Mouse (Mus musculus): ENCODE data around the gene Mars. TPM values are rescaled to one million over a fixed set of nuclear protein-coding genes. Genes with fewer than 3 reads are reported as not detected.

Gene Mars
- polyA plus RNA-seq (2021; fragmentation: Nextera tagmentation) = 49.6 and 52.6 TPM in 2 replicates
- long read RNA-seq, experiment 1, transcript Mars-206 (22 exons, 2,962 nt) = major isoform, 57 of 97 reads
- long read RNA-seq, experiment 1, transcript Mars-201 (21 exons, 2,939 nt) = minor isoform, 19 of 97 reads
- long read RNA-seq, experiment 1, partial matches to known transcripts = 15 of 97 reads
- long read RNA-seq, experiment 1, other reads (novel, unspliced or antisense) = 6 of 97 reads
- long read RNA-seq, experiment 2, transcript Mars-201 (21 exons, 2,939 nt) = minor isoform, 86 of 398 reads
- long read RNA-seq, experiment 2, transcript Mars-205 (20 exons, 3,065 nt) = minor isoform, 19 of 398 reads
- long read RNA-seq, experiment 2, transcript Mars-206 (22 exons, 2,962 nt) = major isoform, 250 of 398 reads
- long read RNA-seq, experiment 2, partial matches to known transcripts = 11 of 398 reads
- long read RNA-seq, experiment 2, other reads (novel, unspliced or antisense) = 32 of 398 reads

GRCm38 (mm10) chr10:127311476-127312355 is at the start of gene Mars:
TSS of gene Mars (minus strand) at chr10:127311786.

GRCm38 (mm10) chr10:127353909-127354895 is 42.6 kb upstream of the Mars start, which contains the start of gene Inhbe:
TSS of gene Inhbe (minus strand) at chr10:127354411.

GRCm38 (mm10) chr10:127341891-127342639 is 30.5 kb upstream of the Mars start, which contains the start of gene Gli1:
TSS of gene Gli1 (minus strand) at chr10:127341974.

GRCm38 (mm10) chr10:127321621-127322020 is 10.0 kb upstream of the Mars start, which contains the start of gene Arhgap9:
TSS of gene Arhgap9 (plus strand) at chr10:127321964.

GRCm38 (mm10) chr10:127288800-127289572 is 22.6 kb downstream of the Mars start, which contains the start of gene Mbd6:
TSS of gene Mbd6 (minus strand) at chr10:127289018.

GRCm38 (mm10) chr10:127266112-127267091 is 45.2 kb downstream of the Mars start, which contains the start of gene Dctn2:
TSS of gene Dctn2 (plus strand) at chr10:127266368.

GRCm38 (mm10) chr10:127262548-127263398 is 48.8 kb downstream of the Mars start, which contains the start of gene Kif5a:
TSS of gene Kif5a (minus strand) at chr10:127263348.

Other genes with a start within 250 kb of the Mars start
- gene Cdk4, start 248.3 kb downstream of the Mars start, polyA plus RNA-seq (2021; fragmentation: Nextera tagmentation) = 99.0 and 101 TPM in 2 replicates
- gene Tspan31, start 241.5 kb downstream of the Mars start, polyA plus RNA-seq (2021; fragmentation: Nextera tagmentation) = 50.4 and 58.3 TPM in 2 replicates
- 22.4 and 25.7 TPM in 2 replicates for gene Agap2, start 236.5 kb downstream of the Mars start, polyA plus RNA-seq (2021; fragmentation: Nextera tagmentation)
- 24.9 and 33.0 TPM in 2 replicates for gene Os9, start 190.7 kb downstream of the Mars start, polyA plus RNA-seq (2021; fragmentation: Nextera tagmentation)
- 86.3 and 104 TPM in 2 replicates for gene B4galnt1, start 146.6 kb downstream of the Mars start, polyA plus RNA-seq (2021; fragmentation: Nextera tagmentation)
- 2.6 and 2.7 TPM in 2 replicates for gene Slc26a10, start 131.1 kb downstream of the Mars start, polyA plus RNA-seq (2021; fragmentation: Nextera tagmentation)
- gene Arhgef25, start 121.7 kb downstream of the Mars start, polyA plus RNA-seq (2021; fragmentation: Nextera tagmentation) = 33.4 and 33.7 TPM in 2 replicates
- 6.5 and 8.7 TPM in 2 replicates for gene Dtx3, start 116.1 kb downstream of the Mars start, polyA plus RNA-seq (2021; fragmentation: Nextera tagmentation)
- gene Pip4k2c, start 100.2 kb downstream of the Mars start, polyA plus RNA-seq (2021; fragmentation: Nextera tagmentation) = 76.9 and 80.5 TPM in 2 replicates
- 133 and 152 TPM in 2 replicates for gene Kif5a, start 48.4 kb downstream of the Mars start, polyA plus RNA-seq (2021; fragmentation: Nextera tagmentation)
- gene Dctn2, start 45.4 kb downstream of the Mars start, polyA plus RNA-seq (2021; fragmentation: Nextera tagmentation) = 237 and 276 TPM in 2 replicates
- 3.0 and 3.7 TPM in 2 replicates for gene Mbd6, start 22.8 kb downstream of the Mars start, polyA plus RNA-seq (2021; fragmentation: Nextera tagmentation)
- 0.45 and 0.73 TPM in 2 replicates for gene Arhgap9, start 10.2 kb upstream of the Mars start, polyA plus RNA-seq (2021; fragmentation: Nextera tagmentation)
- gene Gli1, start 30.2 kb upstream of the Mars start, polyA plus RNA-seq (2021; fragmentation: Nextera tagmentation) = 0.05 TPM in 1 of 2 replicates, not detected in the other
- gene Inhbe, start 42.6 kb upstream of the Mars start, polyA plus RNA-seq (2021; fragmentation: Nextera tagmentation) = not detected in 2 replicates
- not detected in 2 replicates for gene Inhbc, start 58.6 kb upstream of the Mars start, polyA plus RNA-seq (2021; fragmentation: Nextera tagmentation)
- 41.5 and 45.4 TPM in 2 replicates for gene R3hdm2, start 68.5 kb upstream of the Mars start, polyA plus RNA-seq (2021; fragmentation: Nextera tagmentation)
- not detected in 2 replicates for gene Stac3, start 189.9 kb upstream of the Mars start, polyA plus RNA-seq (2021; fragmentation: Nextera tagmentation)
- gene Ndufa4l2, start 203.2 kb upstream of the Mars start, polyA plus RNA-seq (2021; fragmentation: Nextera tagmentation) = 3.8 and 6.6 TPM in 2 replicates
- 15.5 and 17.2 TPM in 2 replicates for gene Shmt2, start 210.7 kb upstream of the Mars start, polyA plus RNA-seq (2021; fragmentation: Nextera tagmentation)
- gene Nxph4, start 222.8 kb upstream of the Mars start, polyA plus RNA-seq (2021; fragmentation: Nextera tagmentation) = 0.56 and 0.95 TPM in 2 replicates

All from layer of hippocampus, adult 6 months (tissue).